Mouse (Mus musculus): Measurements from ENCODE around the gene Abcc2. TPM values are rescaled to one million over a fixed set of nuclear protein-coding genes. Genes with fewer than 3 reads are reported as not detected.

Abcc2 gene
- total and polyA plus RNA-seq, 2 experiments, result 298 to 488 TPM

- 76% methylated on average over 7 of the region's 7 CpGs for WGBS
These were observed 71.0 kb downstream of the Abcc2 start for GRCm38 (mm10) chr19:43852837-43853545.

GRCm38 (mm10) chr19:43857347-43857746 is 75.4 kb downstream of the Abcc2 start:
- no peak for DNase-seq (ENCODE audit: extremely low read depth, low read depth, low spot score)
- no peak overlapping the region for H3K27ac ChIP-seq (replicated peaks; ENCODE audit: insufficient read depth, low read depth, low read length)
- WGBS, result 90% methylated on average over 6 of the region's 6 CpGs
- no peak overlapping the region for H3K4me3 ChIP-seq (ENCODE audit: insufficient read depth, low read depth, low read length)
- no peaks in the 10 kb centered on the region for H3K4me1 ChIP-seq (ENCODE audit: control insufficient read depth, insufficient read depth, low read length)
- H3K79me2 ChIP-seq (ENCODE audit: control insufficient read depth, insufficient read depth, low read length), result no peaks in the 10 kb centered on the region
- H3K27me3 ChIP-seq (ENCODE audit: control insufficient read depth, insufficient read depth, low read length), result no peaks in the 10 kb centered on the region
- TF ChIP-seq CTCF (IDR thresholded peaks at IDR 0.05; ENCODE audit: low read depth, low read length) (no peak), POLR2A (IDR thresholded peaks at IDR 0.05; ENCODE audit: extremely low read depth, insufficient read depth, low read length) (no peak)
- H3K9ac ChIP-seq (ENCODE audit: low read depth, low read length), result no peak overlapping the region
- H3K36me3 ChIP-seq (ENCODE audit: control insufficient read depth, insufficient read depth, low read length), result peaks cover 63% of the 10 kb centered on the region

More at GRCm38 (mm10) chr19:43852837-43853545, 71.0 kb downstream of the Abcc2 start:
- no peaks in the 10 kb centered on the region for H3K4me1 ChIP-seq (ENCODE audit: control insufficient read depth, insufficient read depth, low read length)
- no peaks in the 10 kb centered on the region for H3K79me2 ChIP-seq (ENCODE audit: control insufficient read depth, insufficient read depth, low read length)
- no peaks in the 10 kb centered on the region for H3K27me3 ChIP-seq (ENCODE audit: control insufficient read depth, insufficient read depth, low read length)
- H3K9ac ChIP-seq (ENCODE audit: low read depth, low read length), result no peak overlapping the region
- TF ChIP-seq POLR2A (IDR thresholded peaks at IDR 0.05; ENCODE audit: extremely low read depth, insufficient read depth, low read length) (no peak), CTCF (IDR thresholded peaks at IDR 0.05; ENCODE audit: low read depth, low read length) (peak; percentile 38)
- H3K4me3 ChIP-seq (ENCODE audit: insufficient read depth, low read depth, low read length), result no peak overlapping the region
- no peak overlapping the region for H3K27ac ChIP-seq (replicated peaks; ENCODE audit: insufficient read depth, low read depth, low read length)
- no peak for DNase-seq (ENCODE audit: extremely low read depth, low read depth, low spot score)
- H3K36me3 ChIP-seq (ENCODE audit: control insufficient read depth, insufficient read depth, low read length), result peaks cover 65% of the 10 kb centered on the region

GRCm38 (mm10) chr19:43870418-43870817 is 88.4 kb downstream of the Abcc2 start:
- DNase-seq (ENCODE audit: extremely low read depth, low read depth, low spot score), result no peak
- Histone ChIP-seq H3K4me3 (ENCODE audit: insufficient read depth, low read depth, low read length) (no peak overlapping the region), H3K79me2 (ENCODE audit: control insufficient read depth, insufficient read depth, low read length) (peaks cover 25% of the 10 kb centered on the region; the same call in 1 of the 2 replicates), H3K36me3 (ENCODE audit: control insufficient read depth, insufficient read depth, low read length) (peaks cover 70% of the 10 kb centered on the region), H3K4me1 (ENCODE audit: control insufficient read depth, insufficient read depth, low read length) (no peaks in the 10 kb centered on the region), H3K27me3 (ENCODE audit: control insufficient read depth, insufficient read depth, low read length) (no peaks in the 10 kb centered on the region), H3K27ac (replicated peaks; ENCODE audit: insufficient read depth, low read depth, low read length) (no peak overlapping the region), H3K9ac (ENCODE audit: low read depth, low read length) (no peak overlapping the region)
- WGBS, result 96% methylated on average over 4 of the region's 4 CpGs
- TF ChIP-seq POLR2A (IDR thresholded peaks at IDR 0.05; ENCODE audit: extremely low read depth, insufficient read depth, low read length) (no peak), CTCF (IDR thresholded peaks at IDR 0.05; ENCODE audit: low read depth, low read length) (no peak)

GRCm38 (mm10) chr19:43874351-43874750 is 92.4 kb downstream of the Abcc2 start:
- Histone ChIP-seq H3K9ac (ENCODE audit: low read depth, low read length) (no peak overlapping the region), H3K27me3 (ENCODE audit: control insufficient read depth, insufficient read depth, low read length) (no peaks in the 10 kb centered on the region), H3K27ac (replicated peaks; ENCODE audit: insufficient read depth, low read depth, low read length) (no peak overlapping the region), H3K36me3 (ENCODE audit: control insufficient read depth, insufficient read depth, low read length) (peaks cover 41% of the 10 kb centered on the region), H3K79me2 (ENCODE audit: control insufficient read depth, insufficient read depth, low read length) (peaks cover 35% of the 10 kb centered on the region), H3K4me3 (ENCODE audit: insufficient read depth, low read depth, low read length) (no peak overlapping the region), H3K4me1 (ENCODE audit: control insufficient read depth, insufficient read depth, low read length) (no peaks in the 10 kb centered on the region)
- WGBS, result 93% methylated on average over 11 of the region's 11 CpGs
- no peak for DNase-seq (ENCODE audit: extremely low read depth, low read depth, low spot score)
- no peak for TF ChIP-seq CTCF (IDR thresholded peaks at IDR 0.05; ENCODE audit: low read depth, low read length)
- TF ChIP-seq POLR2A (IDR thresholded peaks at IDR 0.05; ENCODE audit: extremely low read depth, insufficient read depth, low read length), result no peak

- no peak overlapping the region for H3K4me3 ChIP-seq (ENCODE audit: insufficient read depth, low read depth, low read length)
- peaks cover 50% of the 10 kb centered on the region for H3K79me2 ChIP-seq (ENCODE audit: control insufficient read depth, insufficient read depth, low read length)
- H3K9ac ChIP-seq (ENCODE audit: low read depth, low read length), result no peak overlapping the region
- DNase-seq (ENCODE audit: extremely low read depth, low read depth, low spot score), result no peak
- peaks cover 7% of the 10 kb centered on the region; the same call in 1 of the 2 replicates for H3K4me1 ChIP-seq (ENCODE audit: control insufficient read depth, insufficient read depth, low read length)
- no peaks in the 10 kb centered on the region for H3K27me3 ChIP-seq (ENCODE audit: control insufficient read depth, insufficient read depth, low read length)
- TF ChIP-seq POLR2A (IDR thresholded peaks at IDR 0.05; ENCODE audit: extremely low read depth, insufficient read depth, low read length) (no peak), CTCF (IDR thresholded peaks at IDR 0.05; ENCODE audit: low read depth, low read length) (no peak)
- WGBS, result 63% methylated on average over 2 of the region's 2 CpGs
- no peak overlapping the region for H3K27ac ChIP-seq (replicated peaks; ENCODE audit: insufficient read depth, low read depth, low read length)
- H3K36me3 ChIP-seq (ENCODE audit: control insufficient read depth, insufficient read depth, low read length), result peaks cover 27% of the 10 kb centered on the region
These were observed 94.0 kb downstream of the Abcc2 start for GRCm38 (mm10) chr19:43875996-43876395.

- Histone ChIP-seq H3K27ac (replicated peaks; ENCODE audit: insufficient read depth, low read depth, low read length) (no peak overlapping the region), H3K4me1 (ENCODE audit: control insufficient read depth, insufficient read depth, low read length) (peaks cover 7% of the 10 kb centered on the region; the same call in 1 of the 2 replicates)
- TF ChIP-seq CTCF (IDR thresholded peaks at IDR 0.05; ENCODE audit: low read depth, low read length), result no peak
- no peak for TF ChIP-seq POLR2A (IDR thresholded peaks at IDR 0.05; ENCODE audit: extremely low read depth, insufficient read depth, low read length)
These were observed 95.4 kb downstream of the Abcc2 start for GRCm38 (mm10) chr19:43877364-43877763.

More at GRCm38 (mm10) chr19:43877364-43877763, 95.4 kb downstream of the Abcc2 start:
- peaks cover 51% of the 10 kb centered on the region for H3K79me2 ChIP-seq (ENCODE audit: control insufficient read depth, insufficient read depth, low read length)
- no peak overlapping the region for H3K4me3 ChIP-seq (ENCODE audit: insufficient read depth, low read depth, low read length)
- 77% methylated on average over 8 of the region's 8 CpGs for WGBS
- no peak overlapping the region for H3K9ac ChIP-seq (ENCODE audit: low read depth, low read length)
- DNase-seq (ENCODE audit: extremely low read depth, low read depth, low spot score), result no peak
- no peaks in the 10 kb centered on the region for H3K27me3 ChIP-seq (ENCODE audit: control insufficient read depth, insufficient read depth, low read length)
- H3K36me3 ChIP-seq (ENCODE audit: control insufficient read depth, insufficient read depth, low read length), result peaks cover 20% of the 10 kb centered on the region

All from liver, adult 2 months (tissue).